24 mouse cellular contexts compared by ENCODE assay signal in the genomic region with DNA sequence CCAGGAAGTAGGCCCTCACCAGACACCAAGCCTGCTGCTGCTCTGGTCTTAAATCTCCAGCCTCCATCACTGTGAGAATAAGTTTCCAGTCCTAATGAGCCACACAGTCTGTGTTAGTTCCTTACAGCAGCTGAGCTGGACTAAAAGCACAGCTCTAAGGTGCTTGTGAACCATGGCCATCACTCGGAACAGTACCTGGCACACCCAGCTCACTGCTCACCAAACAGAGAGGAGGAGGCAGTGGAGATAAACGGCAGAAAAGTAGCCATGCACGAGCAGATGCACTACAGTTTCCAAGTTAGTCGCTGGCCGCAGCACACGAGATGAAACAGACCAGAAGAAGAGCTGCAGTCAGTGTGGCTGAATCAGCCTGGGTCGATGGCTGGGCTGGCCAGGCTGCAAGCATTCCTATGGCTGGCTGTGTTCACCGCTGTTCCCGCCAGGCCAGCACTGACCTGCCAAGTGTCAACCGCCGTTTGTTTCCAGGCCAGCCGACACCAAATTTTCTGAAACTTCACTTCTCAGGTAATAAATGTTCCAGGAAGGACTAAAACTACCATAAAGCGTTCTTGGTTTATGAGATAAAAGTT.
DNase-seq lines count a peak whose midpoint lies in the region; ATAC-seq lines count a peak whose summit lies in the region.
"Had no signal": no experiment of that assay in that cellular context is flagged by ENCODE, and none has a peak within 500 bp of the region (broad histone marks: within the 10 kb centered on the region; RNA-seq: fewer than 3 reads in every experiment).

No protein-coding gene starts in this region.

- H3K27me3 ChIP-seq in midbrain, embryonic 14.5 days (ENCODE audit: control insufficient read depth, insufficient read depth, low read length), result no peaks in the 10 kb centered on the region
- H3K27me3 ChIP-seq in midbrain, embryonic 16.5 days (ENCODE audit: control insufficient read depth, insufficient read depth, low read depth, low read length), result no peaks in the 10 kb centered on the region
- H3K27me3 ChIP-seq in embryonic facial prominence, embryonic 10.5 days (replicated peaks; ENCODE audit: low read depth, poor library complexity, severe bottlenecking), result no peaks in the 10 kb centered on the region
- no peaks in the 10 kb centered on the region for H3K27me3 ChIP-seq in liver, embryonic 16.5 days (ENCODE audit: control insufficient read depth, insufficient read depth, low read depth, low read length)
- H3K27me3 ChIP-seq in intestine, embryonic 16.5 days (replicated peaks; ENCODE audit: control insufficient read depth, insufficient read depth, low read length), result no peaks in the 10 kb centered on the region
- H3K27me3 ChIP-seq: embryonic facial prominence, embryonic 13.5 days; heart, embryonic 15.5 days; intestine, embryonic 15.5 days; limb, embryonic 13.5 days; lung, embryonic 15.5 days had no signal

- H3K36me3 ChIP-seq in midbrain, embryonic 14.5 days (ENCODE audit: control insufficient read depth, insufficient read depth, low read length), result peaks cover 58% of the 10 kb centered on the region
- peaks cover 17% of the 10 kb centered on the region for H3K36me3 ChIP-seq in midbrain, embryonic 16.5 days (ENCODE audit: control insufficient read depth, insufficient read depth, low read length)
- H3K36me3 ChIP-seq in embryonic facial prominence, embryonic 10.5 days (replicated peaks), result peaks cover 20% of the 10 kb centered on the region; the same call in 1 of the 2 replicates
- no peaks in the 10 kb centered on the region for H3K36me3 ChIP-seq in liver, embryonic 16.5 days (ENCODE audit: control insufficient read depth, insufficient read depth)
- no peaks in the 10 kb centered on the region for H3K36me3 ChIP-seq in intestine, embryonic 16.5 days (ENCODE audit: control insufficient read depth, insufficient read depth, low read length)
- H3K36me3 ChIP-seq: heart, embryonic 15.5 days; intestine, embryonic 15.5 days; limb, embryonic 13.5 days; lung, embryonic 15.5 days had no signal

- H3K4me1 ChIP-seq in midbrain, embryonic 14.5 days (ENCODE audit: control insufficient read depth, insufficient read depth, low read length), result no peaks in the 10 kb centered on the region
- H3K4me1 ChIP-seq in midbrain, embryonic 16.5 days (ENCODE audit: control insufficient read depth, insufficient read depth, low read length), result no peaks in the 10 kb centered on the region
- peaks cover 10% of the 10 kb centered on the region for H3K4me1 ChIP-seq in embryonic facial prominence, embryonic 10.5 days
- peaks cover 46% of the 10 kb centered on the region for H3K4me1 ChIP-seq in liver, embryonic 16.5 days (ENCODE audit: control insufficient read depth, low read depth, low read length)
- peaks cover 2% of the 10 kb centered on the region; the same call in 1 of the 2 replicates for H3K4me1 ChIP-seq in intestine, embryonic 16.5 days (ENCODE audit: control insufficient read depth, insufficient read depth, low read length)

- no peak overlapping the region for H3K9ac ChIP-seq in midbrain, embryonic 14.5 days (replicated peaks; ENCODE audit: low read length)
- no peak overlapping the region for H3K9ac ChIP-seq in midbrain, embryonic 16.5 days (ENCODE audit: low read depth, low read length)
- H3K9ac ChIP-seq in liver, embryonic 16.5 days (ENCODE audit: low read depth, low read length), result peak overlapping the region; percentile 44
- H3K9ac ChIP-seq in intestine, embryonic 16.5 days (ENCODE audit: low read depth, low read length), result no peak overlapping the region
- H3K9ac ChIP-seq: embryonic facial prominence, embryonic 13.5 days; forebrain, postnatal 0 days; heart, embryonic 15.5 days; intestine, embryonic 15.5 days; limb, embryonic 13.5 days; lung, embryonic 15.5 days had no signal

- H3K9me3 ChIP-seq in midbrain, embryonic 14.5 days (ENCODE audit: control insufficient read depth, low read length), result no peaks in the 10 kb centered on the region
- H3K9me3 ChIP-seq in midbrain, embryonic 16.5 days (replicated peaks; ENCODE audit: control insufficient read depth, low read length, poor library complexity, severe bottlenecking), result no peaks in the 10 kb centered on the region
- no peaks in the 10 kb centered on the region for H3K9me3 ChIP-seq in embryonic facial prominence, embryonic 10.5 days
- H3K9me3 ChIP-seq in liver, embryonic 16.5 days (replicated peaks; ENCODE audit: control insufficient read depth, low read length), result no peaks in the 10 kb centered on the region
- no peaks in the 10 kb centered on the region for H3K9me3 ChIP-seq in intestine, embryonic 16.5 days (ENCODE audit: control insufficient read depth, low read length)
- H3K9me3 ChIP-seq: embryonic facial prominence, embryonic 13.5 days; forebrain, embryonic 10.5 days; heart, embryonic 15.5 days; intestine, embryonic 15.5 days; limb, embryonic 13.5 days; lung, embryonic 15.5 days had no signal

- no peak overlapping the region for H3K4me2 ChIP-seq in midbrain, embryonic 14.5 days (ENCODE audit: low read length)
- H3K4me2 ChIP-seq in midbrain, embryonic 16.5 days (ENCODE audit: low read length), result no peak overlapping the region
- H3K4me2 ChIP-seq in liver, embryonic 16.5 days (ENCODE audit: low read depth, low read length), result peak overlapping the region; percentile 57
- no peak overlapping the region for H3K4me2 ChIP-seq in intestine, embryonic 16.5 days (ENCODE audit: low read depth, low read length)
- H3K4me2 ChIP-seq: embryonic facial prominence, embryonic 13.5 days; heart, embryonic 15.5 days; intestine, embryonic 15.5 days; limb, embryonic 13.5 days; lung, embryonic 15.5 days had no signal

- no peak overlapping the region for H3K4me3 ChIP-seq in midbrain, embryonic 14.5 days (replicated peaks; ENCODE audit: low read depth, low read length)
- H3K4me3 ChIP-seq in midbrain, embryonic 16.5 days (ENCODE audit: low read depth, low read length), result no peak overlapping the region
- no peak overlapping the region for H3K4me3 ChIP-seq in embryonic facial prominence, embryonic 10.5 days
- peak overlapping the region; percentile 60 for H3K4me3 ChIP-seq in liver, embryonic 16.5 days (ENCODE audit: low read depth, low read length)
- no peak overlapping the region for H3K4me3 ChIP-seq in intestine, embryonic 16.5 days (ENCODE audit: low read length)
- H3K4me3 ChIP-seq: embryonic facial prominence, embryonic 13.5 days; forebrain, embryonic 10.5 days; heart, embryonic 15.5 days; intestine, embryonic 15.5 days; layer of hippocampus, adult 2 months; limb, embryonic 13.5 days; lung, embryonic 15.5 days had no signal

- no peak for ATAC-seq in midbrain, embryonic 14.5 days (ENCODE audit: low FRiP score, low TSS enrichment)
- no peak for ATAC-seq in midbrain, embryonic 16.5 days
- 0 out of 2 replicates have a peak, but pooled peaks have one; percentile 5 for ATAC-seq in liver, embryonic 16.5 days (ENCODE audit: low read depth)
- ATAC-seq in megakaryocyte-erythroid progenitor cell, adult 5-6 weeks (replicated peaks; ENCODE audit: low FRiP score, low TSS enrichment, poor library complexity, severe bottlenecking), result no peak
- ATAC-seq in intestine, embryonic 16.5 days, result no peak
- ATAC-seq: forebrain, postnatal 0 days; hindbrain, embryonic 16.5 days; intestine, embryonic 15.5 days had no signal

- 88% methylated on average over 13 of the region's 13 CpGs for WGBS in midbrain, embryonic 14.5 days
- 86% methylated on average over 13 of the region's 13 CpGs for WGBS in midbrain, embryonic 16.5 days
- 86% methylated on average over 13 of the region's 13 CpGs for WGBS in embryonic facial prominence, embryonic 10.5 days
- 66% methylated on average over 13 of the region's 13 CpGs for WGBS in liver, embryonic 16.5 days (ENCODE audit: insufficient replicate concordance)
- 64% methylated on average over 13 of the region's 13 CpGs for WGBS in intestine, embryonic 16.5 days

- no peak for DNase-seq in midbrain, embryonic 14.5 days
- DNase-seq in embryonic facial prominence, embryonic 10.5 days (ENCODE audit: low spot score), result no peak
- peak; percentile 66 for DNase-seq in liver
- DNase-seq in adrenal gland, adult 18-20 months (ENCODE audit: low spot score in 2 of 2), result no peak
- DNase-seq: adrenal gland, postnatal 10 days; cerebellum, adult 11-12 months; cerebellum, postnatal 14 days; forebrain, postnatal 0 days; gastrocnemius, postnatal 14 days; heart, adult 11 months; kidney, adult 9 months; lung, postnatal 4 days had no signal

- 0 out of 2 replicates have a peak overlapping the region, but pooled peaks have one; percentile 8 for H3K27ac ChIP-seq in midbrain, embryonic 14.5 days (replicated peaks; ENCODE audit: low read depth, low read length)
- no peak overlapping the region for H3K27ac ChIP-seq in midbrain, embryonic 16.5 days (ENCODE audit: low read length)
- H3K27ac ChIP-seq in embryonic facial prominence, embryonic 10.5 days (replicated peaks), result peak overlapping the region; percentile 45; the same call in 1 of the 2 replicates
- peak overlapping the region; percentile 80 for H3K27ac ChIP-seq in liver, embryonic 16.5 days (ENCODE audit: low read length)
- H3K27ac ChIP-seq in intestine, embryonic 16.5 days (ENCODE audit: low read length), result no peak overlapping the region
- H3K27ac ChIP-seq: embryonic facial prominence, embryonic 13.5 days; forebrain, embryonic 10.5 days; heart, embryonic 15.5 days; intestine, embryonic 15.5 days; layer of hippocampus, adult 2 months; limb, embryonic 13.5 days; lung, embryonic 15.5 days had no signal

Comparison
In these comparisons a context has a peak if more than half of its experiments do, and no peak if none do; other contexts are left out.
1. H3K27ac ChIP-seq: peak in midbrain, embryonic 14.5 days (single experiment), embryonic facial prominence, embryonic 10.5 days (single experiment) and liver, embryonic 16.5 days (single experiment); none in midbrain, embryonic 16.5 days (single experiment) and intestine, embryonic 16.5 days (single experiment).